Mouse (Mus musculus): ENCODE data around the gene Mfsd11.

- TF ChIP-seq CTCF (IDR thresholded peaks at IDR 0.05; ENCODE audit: insufficient read depth, low read depth, low read length): no peak
- no peak for TF ChIP-seq POLR2A (IDR thresholded peaks at IDR 0.05; ENCODE audit: insufficient read depth, low read depth, low read length)
These were observed 16.0 kb upstream of the Mfsd11 start for GRCm38 (mm10) chr11:116836283-116836682.

Measured in olfactory bulb, adult 2 months (tissue).